Mouse (Mus musculus): Measurements from ENCODE around the gene Slc16a8. TPM values are rescaled to one million over a fixed set of nuclear protein-coding genes. Genes with fewer than 3 reads are reported as not detected.

Gene Slc16a8
- total RNA-seq (2014; fragmentation: Nextera tagmentation) (not detected in 2 replicates), total RNA-seq (2017) (not detected in 2 replicates)

DNA sequence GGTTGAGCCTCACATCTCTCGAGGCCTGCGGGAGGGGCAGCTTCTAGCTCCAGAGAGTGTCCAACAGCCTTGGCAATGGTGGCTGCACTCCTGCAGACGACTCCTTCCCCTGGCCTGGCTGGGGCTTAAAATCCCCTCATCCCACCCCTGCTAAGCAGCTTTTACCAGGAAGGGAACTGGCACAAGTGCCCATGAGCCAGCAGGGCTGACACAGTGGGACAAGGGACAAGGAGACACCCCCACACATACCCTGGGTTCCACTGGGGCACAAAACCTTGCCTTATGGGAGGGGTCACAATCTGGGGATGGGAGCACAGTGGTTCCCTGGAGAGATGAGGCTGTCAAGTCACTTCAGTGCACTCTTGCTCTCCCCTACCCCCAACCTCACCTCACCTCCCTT is at the start of gene Slc16a8:
Slc16a8 (minus strand) TSS at position 101 of the 400 bp plus-strand sequence.
- no peak for ATAC-seq (replicated peaks; ENCODE audit: poor library complexity, severe bottlenecking)

DNA sequence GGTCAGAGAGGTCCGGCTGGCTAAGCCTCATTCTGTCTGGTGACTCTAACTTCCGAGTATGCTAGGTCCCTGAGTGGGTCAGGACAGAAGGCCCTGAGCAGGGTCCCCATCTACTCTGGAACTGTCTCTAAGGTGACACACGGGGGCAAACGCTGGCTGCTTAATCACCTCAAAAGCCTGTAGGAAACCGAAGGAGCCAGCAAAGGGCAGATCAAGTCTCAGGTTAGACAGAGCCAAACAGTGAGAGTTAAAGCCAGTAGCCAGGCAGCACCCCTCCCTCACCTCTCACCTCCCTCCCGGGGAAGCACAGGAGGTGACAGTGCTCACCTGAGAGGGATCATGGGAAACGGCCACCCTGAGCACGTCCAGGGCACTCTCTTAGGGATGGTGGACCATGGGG is 49.2 kb upstream of the Slc16a8 start:
- no peak for ATAC-seq (replicated peaks; ENCODE audit: poor library complexity, severe bottlenecking)

GRCm38 (mm10) chr15:79299563-79300155 is 45.1 kb upstream of the Slc16a8 start:
- ATAC-seq (replicated peaks; ENCODE audit: poor library complexity, severe bottlenecking), result no peak

- no peak for ATAC-seq (replicated peaks; ENCODE audit: poor library complexity, severe bottlenecking)
These were observed 44.0 kb upstream of the Slc16a8 start for GRCm38 (mm10) chr15:79298553-79298952.

GRCm38 (mm10) chr15:79292779-79293178 is 38.2 kb upstream of the Slc16a8 start:
- no peak for ATAC-seq (replicated peaks; ENCODE audit: poor library complexity, severe bottlenecking)

GRCm38 (mm10) chr15:79290340-79290739 is 35.8 kb upstream of the Slc16a8 start:
- ATAC-seq (replicated peaks; ENCODE audit: poor library complexity, severe bottlenecking), result no peak

GRCm38 (mm10) chr15:79289441-79289840 is 34.9 kb upstream of the Slc16a8 start:
- ATAC-seq (replicated peaks; ENCODE audit: poor library complexity, severe bottlenecking), result no peak

DNA sequence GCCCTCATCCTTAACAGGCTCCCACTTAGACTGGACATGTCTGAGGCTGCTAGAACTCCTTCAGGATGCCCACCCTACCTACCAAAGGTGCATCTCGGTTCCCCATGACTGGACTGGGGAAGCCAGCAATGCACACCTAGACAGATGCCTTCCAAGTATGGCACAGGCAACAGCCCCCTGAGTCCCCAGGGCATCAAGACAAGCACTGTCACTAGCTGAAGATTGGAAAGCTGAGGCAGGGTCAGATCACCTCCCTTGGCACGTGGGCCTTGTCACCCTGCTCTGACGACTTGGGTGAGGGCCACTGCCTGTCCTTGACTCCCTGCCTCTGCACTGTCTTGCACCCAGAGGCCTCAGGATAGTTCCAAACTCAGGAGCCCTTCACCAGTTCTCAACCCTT is 33.8 kb upstream of the Slc16a8 start:
- no peak for ATAC-seq (replicated peaks; ENCODE audit: poor library complexity, severe bottlenecking)

DNA sequence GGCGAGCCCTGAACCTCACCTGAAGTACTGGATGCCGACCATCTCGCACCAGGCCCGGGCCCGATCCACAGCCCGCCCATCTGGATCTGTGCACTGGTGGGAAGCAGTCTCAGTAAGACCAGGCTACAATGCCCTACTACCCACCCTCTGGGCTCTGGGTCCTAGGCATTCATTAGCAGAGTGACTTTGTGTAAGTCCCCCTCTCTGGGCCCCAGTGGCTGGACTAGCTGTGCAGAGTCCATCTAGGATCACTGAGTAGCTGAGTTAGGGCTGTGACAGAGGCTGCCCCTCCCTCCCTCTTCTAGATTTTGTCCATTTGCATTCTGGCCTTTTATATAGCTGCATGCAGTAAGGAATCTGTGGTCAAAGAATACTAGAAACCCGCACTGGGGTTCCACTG is 32.5 kb upstream of the Slc16a8 start:
- no peak for ATAC-seq (replicated peaks; ENCODE audit: poor library complexity, severe bottlenecking)

DNA sequence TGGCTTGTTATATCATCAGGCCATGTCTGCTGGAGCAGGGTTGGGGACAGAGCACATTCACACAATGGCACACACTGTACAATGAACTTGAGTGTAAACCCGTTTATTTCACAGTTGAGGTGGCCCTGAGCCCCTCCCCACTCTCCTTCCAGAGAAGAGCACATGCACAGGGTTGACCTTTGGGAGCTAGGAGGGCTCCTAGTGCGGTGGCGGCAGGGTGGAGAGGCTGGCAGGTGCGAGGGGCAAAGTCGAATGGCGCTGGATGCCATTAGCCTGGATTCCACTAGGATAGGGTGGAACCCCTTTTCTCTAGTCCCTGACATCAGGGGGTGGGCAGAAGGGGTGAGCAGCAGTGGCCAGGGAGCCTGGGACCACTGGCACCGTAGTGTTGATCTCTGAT is 31.6 kb upstream of the Slc16a8 start:
- ATAC-seq (replicated peaks; ENCODE audit: poor library complexity, severe bottlenecking), result no peak

- no peak for ATAC-seq (replicated peaks; ENCODE audit: poor library complexity, severe bottlenecking)
These were observed 30.8 kb upstream of the Slc16a8 start, which contains the start of gene Baiap2l2 for GRCm38 (mm10) chr15:79285399-79285798. TSS of gene Baiap2l2 (minus strand) at chr15:79285537.

DNA sequence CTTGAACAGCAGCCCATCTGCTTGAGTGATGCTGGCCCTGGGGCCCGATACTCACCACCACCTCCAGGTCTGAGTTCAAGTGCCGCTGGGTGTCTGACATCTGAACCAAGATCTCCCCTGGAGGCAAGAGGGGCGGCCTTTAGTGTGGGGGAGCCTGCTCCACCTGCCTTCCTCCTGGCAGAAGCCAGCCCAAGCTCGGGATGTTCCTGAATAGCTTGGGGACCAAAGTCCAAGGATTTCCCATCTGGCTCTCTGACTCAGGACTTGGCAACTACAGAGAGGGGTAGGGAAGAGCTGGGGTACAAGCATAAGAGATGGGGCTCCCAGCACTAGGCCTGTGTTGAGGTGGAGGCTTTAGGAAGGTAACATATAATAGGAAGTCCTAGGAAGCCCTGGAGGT is 28.8 kb upstream of the Slc16a8 start:
- no peak for ATAC-seq (replicated peaks; ENCODE audit: poor library complexity, severe bottlenecking)

GRCm38 (mm10) chr15:79282434-79282833 is 27.9 kb upstream of the Slc16a8 start:
- no peak for ATAC-seq (replicated peaks; ENCODE audit: poor library complexity, severe bottlenecking)

DNA sequence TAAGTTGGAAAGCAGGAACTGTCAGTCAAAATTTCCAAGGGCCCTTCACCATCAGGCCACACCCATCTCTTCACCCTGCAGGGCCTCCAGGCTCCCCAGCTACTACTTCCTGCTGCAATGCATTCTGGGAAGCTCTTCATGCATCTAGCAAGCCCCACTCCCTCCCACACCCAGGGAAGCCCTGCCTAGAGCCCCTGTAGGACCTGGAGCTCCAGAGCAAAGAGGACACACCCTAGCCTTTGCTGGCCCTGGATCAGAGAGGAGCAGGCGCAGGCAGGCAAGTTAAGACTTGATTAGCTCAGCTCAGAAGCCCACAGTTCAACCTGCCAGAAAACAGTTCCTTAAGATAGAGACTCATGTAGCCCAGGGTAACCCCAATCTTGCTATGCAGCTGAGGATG is 26.8 kb upstream of the Slc16a8 start:
- ATAC-seq (replicated peaks; ENCODE audit: poor library complexity, severe bottlenecking), result peak; percentile 59

- ATAC-seq (replicated peaks; ENCODE audit: poor library complexity, severe bottlenecking), result no peak
These were observed 26.3 kb upstream of the Slc16a8 start for GRCm38 (mm10) chr15:79280850-79281249.

DNA sequence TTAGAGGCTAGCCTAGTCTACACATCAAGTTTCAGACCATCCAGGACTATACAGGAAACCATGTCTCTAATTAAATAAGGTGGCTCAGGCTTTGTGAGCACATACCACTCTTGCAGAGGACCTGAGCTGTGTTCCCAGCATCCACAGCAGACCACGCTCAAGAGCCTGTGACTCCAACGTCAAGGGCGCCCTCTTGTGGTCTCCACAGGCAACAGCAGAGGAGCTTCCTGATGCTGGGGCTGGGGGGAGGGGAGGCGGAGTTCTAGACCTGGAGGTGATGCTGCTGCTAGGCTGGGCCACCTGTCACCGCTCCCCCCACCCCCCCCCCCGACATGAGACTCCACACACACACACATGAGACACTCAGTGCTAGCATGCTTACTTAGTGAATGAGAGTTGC is 25.6 kb upstream of the Slc16a8 start:
- ATAC-seq (replicated peaks; ENCODE audit: poor library complexity, severe bottlenecking), result peak; percentile 64

GRCm38 (mm10) chr15:79277728-79278127 is 23.2 kb upstream of the Slc16a8 start:
- ATAC-seq (replicated peaks; ENCODE audit: poor library complexity, severe bottlenecking), result no peak

- no peak for ATAC-seq (replicated peaks; ENCODE audit: poor library complexity, severe bottlenecking)
These were observed 18.5 kb upstream of the Slc16a8 start for GRCm38 (mm10) chr15:79273020-79273419.

- peak; percentile 62 for ATAC-seq (replicated peaks; ENCODE audit: poor library complexity, severe bottlenecking)
These were observed 16.7 kb upstream of the Slc16a8 start for GRCm38 (mm10) chr15:79271124-79271746.

DNA sequence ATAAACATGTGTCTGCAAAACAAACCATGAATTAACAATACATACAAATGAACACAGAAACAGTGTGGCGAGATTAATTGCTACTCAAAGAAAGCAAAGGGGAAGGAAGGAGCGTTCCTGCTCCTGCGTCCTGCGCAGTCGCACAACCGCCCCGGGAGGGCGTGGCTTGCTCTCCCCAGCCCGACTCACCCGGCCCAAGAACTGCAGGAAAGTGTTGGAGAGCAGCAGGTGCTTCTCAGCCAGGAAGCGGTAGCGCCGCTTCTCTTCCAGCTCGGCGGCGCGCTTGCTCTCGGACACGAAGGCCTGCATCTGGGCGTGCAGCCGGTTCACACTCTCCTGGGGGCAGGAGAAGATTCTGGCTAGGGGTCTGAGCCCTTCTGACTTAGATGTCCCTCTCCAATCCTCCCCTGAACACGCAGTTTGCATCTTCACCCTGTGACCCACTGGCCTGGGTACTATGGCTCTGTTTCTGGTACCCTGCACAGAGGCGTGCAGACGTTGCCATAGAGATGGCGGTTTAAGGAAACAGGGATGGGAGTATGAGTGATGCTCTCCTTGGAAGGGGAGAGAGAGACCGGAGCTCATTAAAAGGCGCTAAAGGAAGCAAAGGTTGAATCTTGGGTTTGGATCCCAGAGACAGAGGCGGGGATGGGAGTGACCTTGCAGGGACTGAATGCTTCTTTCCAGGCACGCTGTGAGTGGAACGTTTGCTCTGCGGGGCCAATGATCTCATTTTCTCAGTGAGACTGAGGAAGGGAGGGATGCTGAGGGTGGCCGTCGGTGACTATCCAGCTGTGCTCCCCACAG is 16.0 kb upstream of the Slc16a8 start:
- ATAC-seq (replicated peaks; ENCODE audit: poor library complexity, severe bottlenecking), result peak; percentile 83

DNA sequence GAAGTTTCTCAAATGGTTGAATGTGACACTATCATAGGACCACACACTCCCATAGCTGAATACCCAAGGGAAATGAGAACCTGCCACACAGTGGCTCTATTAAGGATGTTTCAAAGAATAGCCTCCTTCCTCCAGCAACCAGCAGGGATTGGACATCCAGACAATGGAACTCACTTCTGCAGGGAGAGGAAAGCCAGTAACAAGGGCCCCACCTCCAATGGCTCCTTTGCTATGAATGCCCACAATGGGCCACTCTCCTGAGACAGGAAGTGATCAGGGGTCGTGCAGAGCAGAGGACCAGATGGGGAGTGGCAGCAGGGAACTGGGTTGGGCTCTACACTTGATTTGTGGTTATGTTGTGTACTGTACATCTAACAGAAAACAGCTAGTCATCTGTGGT is 14.0 kb upstream of the Slc16a8 start:
- ATAC-seq (replicated peaks; ENCODE audit: poor library complexity, severe bottlenecking), result no peak

Data from granulocyte monocyte progenitor cell, adult 5-6 weeks (primary cell).